Mouse (Mus musculus): ENCODE results near the gene Slc6a6. TPM values are rescaled to one million over a fixed set of nuclear protein-coding genes. Genes with fewer than 3 reads are reported as not detected.
A peak's percentile ranks its signal among the peaks of the same experiment; 100 is the strongest.

The Slc6a6 gene
- polyA plus RNA-seq, 1 experiment from 2014 or later, result 35.3 TPM

GRCm38 (mm10) chr6:91685896-91686295 is 2.0 kb downstream of the Slc6a6 start:
- no peak overlapping the region for H3K9ac ChIP-seq (replicated peaks; ENCODE audit: low read length)
- no peaks in the 10 kb centered on the region for H3K36me3 ChIP-seq (replicated peaks; ENCODE audit: control insufficient read depth, insufficient read depth, low read depth, low read length)
- H3K4me1 ChIP-seq (ENCODE audit: control insufficient read depth, insufficient read depth, low read length), result no peaks in the 10 kb centered on the region
- 64% methylated on average over 7 of the region's 7 CpGs for WGBS
- H3K27ac ChIP-seq (replicated peaks; ENCODE audit: low read depth, low read length), result no peak overlapping the region
- ATAC-seq (replicated peaks; ENCODE audit: insufficient number of reproducible peaks, low FRiP score, low TSS enrichment, low read depth) (no peak), DNase-seq (ENCODE audit: low spot score) (no peak)
- peak overlapping the region; percentile 92 for H3K4me2 ChIP-seq (ENCODE audit: low read depth, low read length)
- H3K4me3 ChIP-seq (ENCODE audit: low read depth, low read length), result 0 out of 2 replicates have a peak overlapping the region, but pooled peaks have one; percentile 0
- no peaks in the 10 kb centered on the region for H3K9me3 ChIP-seq (replicated peaks; ENCODE audit: control insufficient read depth, low read length)
- no peaks in the 10 kb centered on the region for H3K27me3 ChIP-seq (ENCODE audit: control insufficient read depth, insufficient read depth, low read length)

GRCm38 (mm10) chr6:91686597-91686996 is 2.7 kb downstream of the Slc6a6 start:
- no peaks in the 10 kb centered on the region for H3K27me3 ChIP-seq (ENCODE audit: control insufficient read depth, insufficient read depth, low read length)
- WGBS, result 34% methylated on average over 4 of the region's 4 CpGs
- no peaks in the 10 kb centered on the region; the same call in 1 of the 2 replicates for H3K36me3 ChIP-seq (replicated peaks; ENCODE audit: control insufficient read depth, insufficient read depth, low read depth, low read length)
- H3K9me3 ChIP-seq (replicated peaks; ENCODE audit: control insufficient read depth, low read length), result no peaks in the 10 kb centered on the region
- no peak for DNase-seq (ENCODE audit: low spot score)
- ATAC-seq (replicated peaks; ENCODE audit: insufficient number of reproducible peaks, low FRiP score, low TSS enrichment, low read depth), result no peak
- no peaks in the 10 kb centered on the region for H3K4me1 ChIP-seq (ENCODE audit: control insufficient read depth, insufficient read depth, low read length)
- no peak overlapping the region for H3K4me2 ChIP-seq (ENCODE audit: low read depth, low read length)
- no peak overlapping the region for H3K27ac ChIP-seq (replicated peaks; ENCODE audit: low read depth, low read length)
- H3K4me3 ChIP-seq (ENCODE audit: low read depth, low read length), result no peak overlapping the region
- H3K9ac ChIP-seq (replicated peaks; ENCODE audit: low read length), result no peak overlapping the region

- Histone ChIP-seq H3K9me3 (replicated peaks; ENCODE audit: control insufficient read depth, low read length) (no peaks in the 10 kb centered on the region), H3K27ac (replicated peaks; ENCODE audit: low read depth, low read length) (no peak overlapping the region), H3K4me3 (ENCODE audit: low read depth, low read length) (no peak overlapping the region), H3K36me3 (replicated peaks; ENCODE audit: control insufficient read depth, insufficient read depth, low read depth, low read length) (no peaks in the 10 kb centered on the region; the same call in 1 of the 2 replicates), H3K9ac (replicated peaks; ENCODE audit: low read length) (no peak overlapping the region), H3K4me2 (ENCODE audit: low read depth, low read length) (no peak overlapping the region), H3K27me3 (ENCODE audit: control insufficient read depth, insufficient read depth, low read length) (no peaks in the 10 kb centered on the region), H3K4me1 (ENCODE audit: control insufficient read depth, insufficient read depth, low read length) (no peaks in the 10 kb centered on the region)
- ATAC-seq (replicated peaks; ENCODE audit: insufficient number of reproducible peaks, low FRiP score, low TSS enrichment, low read depth), result no peak
- 50% methylated on average over 6 of the region's 6 CpGs for WGBS
- no peak for DNase-seq (ENCODE audit: low spot score)
These were observed 4.2 kb downstream of the Slc6a6 start for GRCm38 (mm10) chr6:91688021-91688420.

- Histone ChIP-seq H3K27ac (replicated peaks; ENCODE audit: low read depth, low read length) (no peak overlapping the region), H3K27me3 (ENCODE audit: control insufficient read depth, insufficient read depth, low read length) (no peaks in the 10 kb centered on the region), H3K4me3 (ENCODE audit: low read depth, low read length) (no peak overlapping the region), H3K36me3 (replicated peaks; ENCODE audit: control insufficient read depth, insufficient read depth, low read depth, low read length) (no peaks in the 10 kb centered on the region; the same call in 1 of the 2 replicates), H3K4me2 (ENCODE audit: low read depth, low read length) (no peak overlapping the region), H3K9me3 (replicated peaks; ENCODE audit: control insufficient read depth, low read length) (no peaks in the 10 kb centered on the region), H3K4me1 (ENCODE audit: control insufficient read depth, insufficient read depth, low read length) (no peaks in the 10 kb centered on the region), H3K9ac (replicated peaks; ENCODE audit: low read length) (no peak overlapping the region)
- ATAC-seq (replicated peaks; ENCODE audit: insufficient number of reproducible peaks, low FRiP score, low TSS enrichment, low read depth) (no peak), DNase-seq (ENCODE audit: low spot score) (no peak)
These were observed 5.4 kb downstream of the Slc6a6 start for GRCm38 (mm10) chr6:91689231-91689630.

- no peaks in the 10 kb centered on the region; the same call in 1 of the 2 replicates for H3K36me3 ChIP-seq (replicated peaks; ENCODE audit: control insufficient read depth, insufficient read depth, low read depth, low read length)
- WGBS, result 44% methylated on average over 7 of the region's 7 CpGs
- H3K4me3 ChIP-seq (ENCODE audit: low read depth, low read length), result no peak overlapping the region
- no peak overlapping the region for H3K9ac ChIP-seq (replicated peaks; ENCODE audit: low read length)
- no peaks in the 10 kb centered on the region for H3K9me3 ChIP-seq (replicated peaks; ENCODE audit: control insufficient read depth, low read length)
- no peak overlapping the region for H3K27ac ChIP-seq (replicated peaks; ENCODE audit: low read depth, low read length)
- no peaks in the 10 kb centered on the region for H3K27me3 ChIP-seq (ENCODE audit: control insufficient read depth, insufficient read depth, low read length)
- no peak for ATAC-seq (replicated peaks; ENCODE audit: insufficient number of reproducible peaks, low FRiP score, low TSS enrichment, low read depth)
- DNase-seq (ENCODE audit: low spot score), result no peak
- H3K4me1 ChIP-seq (ENCODE audit: control insufficient read depth, insufficient read depth, low read length), result no peaks in the 10 kb centered on the region
- no peak overlapping the region for H3K4me2 ChIP-seq (ENCODE audit: low read depth, low read length)
These were observed 6.4 kb downstream of the Slc6a6 start for GRCm38 (mm10) chr6:91690222-91690621.

GRCm38 (mm10) chr6:91690646-91691045 is 6.8 kb downstream of the Slc6a6 start:
- no peak overlapping the region for H3K9ac ChIP-seq (replicated peaks; ENCODE audit: low read length)
- H3K27me3 ChIP-seq (ENCODE audit: control insufficient read depth, insufficient read depth, low read length), result no peaks in the 10 kb centered on the region
- no peaks in the 10 kb centered on the region; the same call in 1 of the 2 replicates for H3K36me3 ChIP-seq (replicated peaks; ENCODE audit: control insufficient read depth, insufficient read depth, low read depth, low read length)
- H3K9me3 ChIP-seq (replicated peaks; ENCODE audit: control insufficient read depth, low read length), result no peaks in the 10 kb centered on the region
- DNase-seq (ENCODE audit: low spot score) (no peak), ATAC-seq (replicated peaks; ENCODE audit: insufficient number of reproducible peaks, low FRiP score, low TSS enrichment, low read depth) (no peak)
- H3K4me1 ChIP-seq (ENCODE audit: control insufficient read depth, insufficient read depth, low read length), result no peaks in the 10 kb centered on the region
- H3K4me3 ChIP-seq (ENCODE audit: low read depth, low read length), result no peak overlapping the region
- no peak overlapping the region for H3K27ac ChIP-seq (replicated peaks; ENCODE audit: low read depth, low read length)
- H3K4me2 ChIP-seq (ENCODE audit: low read depth, low read length), result no peak overlapping the region
- 89% methylated on average over 7 of the region's 7 CpGs for WGBS

- H3K4me1 ChIP-seq (ENCODE audit: control insufficient read depth, insufficient read depth, low read length), result no peaks in the 10 kb centered on the region
- no peak overlapping the region for H3K4me3 ChIP-seq (ENCODE audit: low read depth, low read length)
- WGBS, result 88% methylated on average over 4 of the region's 4 CpGs
- H3K27me3 ChIP-seq (ENCODE audit: control insufficient read depth, insufficient read depth, low read length), result no peaks in the 10 kb centered on the region
- no peaks in the 10 kb centered on the region; the same call in 1 of the 2 replicates for H3K36me3 ChIP-seq (replicated peaks; ENCODE audit: control insufficient read depth, insufficient read depth, low read depth, low read length)
- no peaks in the 10 kb centered on the region for H3K9me3 ChIP-seq (replicated peaks; ENCODE audit: control insufficient read depth, low read length)
- no peak overlapping the region for H3K27ac ChIP-seq (replicated peaks; ENCODE audit: low read depth, low read length)
- no peak overlapping the region for H3K9ac ChIP-seq (replicated peaks; ENCODE audit: low read length)
- DNase-seq (ENCODE audit: low spot score) (no peak), ATAC-seq (replicated peaks; ENCODE audit: insufficient number of reproducible peaks, low FRiP score, low TSS enrichment, low read depth) (no peak)
- no peak overlapping the region for H3K4me2 ChIP-seq (ENCODE audit: low read depth, low read length)
These were observed 7.7 kb downstream of the Slc6a6 start for GRCm38 (mm10) chr6:91691576-91691975.

GRCm38 (mm10) chr6:91693301-91693886 is 9.5 kb downstream of the Slc6a6 start:
- no peak overlapping the region for H3K4me2 ChIP-seq (ENCODE audit: low read depth, low read length)
- no peaks in the 10 kb centered on the region; the same call in 1 of the 2 replicates for H3K36me3 ChIP-seq (replicated peaks; ENCODE audit: control insufficient read depth, insufficient read depth, low read depth, low read length)
- no peaks in the 10 kb centered on the region for H3K9me3 ChIP-seq (replicated peaks; ENCODE audit: control insufficient read depth, low read length)
- H3K27me3 ChIP-seq (ENCODE audit: control insufficient read depth, insufficient read depth, low read length), result no peaks in the 10 kb centered on the region
- DNase-seq (ENCODE audit: low spot score), result no peak
- no peak overlapping the region for H3K4me3 ChIP-seq (ENCODE audit: low read depth, low read length)
- no peak for ATAC-seq (replicated peaks; ENCODE audit: insufficient number of reproducible peaks, low FRiP score, low TSS enrichment, low read depth)
- no peak overlapping the region for H3K9ac ChIP-seq (replicated peaks; ENCODE audit: low read length)
- WGBS, result 90% methylated on average over 17 of the region's 17 CpGs
- H3K27ac ChIP-seq (replicated peaks; ENCODE audit: low read depth, low read length), result no peak overlapping the region
- H3K4me1 ChIP-seq (ENCODE audit: control insufficient read depth, insufficient read depth, low read length), result no peaks in the 10 kb centered on the region
